Mouse (Mus musculus) large intestine, adult 2 months (tissue): ENCODE data around the gene 1810024B03Rik. TPM values are rescaled to one million over a fixed set of nuclear protein-coding genes. Genes with fewer than 3 reads are reported as not detected.
"Not testable (repeated sequence)": the region's sequence is repeated elsewhere in the genome, so short reads cannot be mapped to it uniquely, and the experiment has no call there.

Experiments
- DNase-seq: peaks from one replicate; pipeline ENCODE4 v3.0.0-alpha.2; 2012; ENCODE audit warnings: low read depth, low spot score
- WGBS: fragments of 180-500 bp; shearing (Covaris S2); methylation state at CpG from one replicate; pipeline ENCODE4 v1.1.7; 2018; 5-methylcytosine and 5-hydroxymethylcytosine counted together
- polyA plus RNA-seq: library from polyadenylated mRNA; depleted of rRNA; stranded (reverse); fragments of >200 nt; gene quantifications from 2 replicates; pipeline ENCODE4 v1.2.3, GENCODE M21; 2012; rRNA removed

1810024B03Rik gene
- polyA plus RNA-seq, result 1.2 TPM in 2 replicates

GRCm38 (mm10) chr2:127207547-127208451 lies at the start of gene 1810024B03Rik, which contains the start of gene Snrnp200:
Gene 1810024B03Rik, minus strand, starts transcription at chr2:127208280.
Gene Snrnp200, plus strand, starts transcription at chr2:127208386.
- DNase-seq, result peak; percentile 95
- 10% methylated on average over 36 of the region's 36 CpGs for WGBS

- no peak for DNase-seq
- WGBS, result 81% methylated on average over 6 of the region's 6 CpGs
Observed at GRCm38 (mm10) chr2:127255294-127255693, 47.2 kb upstream of the 1810024B03Rik start.

DNA sequence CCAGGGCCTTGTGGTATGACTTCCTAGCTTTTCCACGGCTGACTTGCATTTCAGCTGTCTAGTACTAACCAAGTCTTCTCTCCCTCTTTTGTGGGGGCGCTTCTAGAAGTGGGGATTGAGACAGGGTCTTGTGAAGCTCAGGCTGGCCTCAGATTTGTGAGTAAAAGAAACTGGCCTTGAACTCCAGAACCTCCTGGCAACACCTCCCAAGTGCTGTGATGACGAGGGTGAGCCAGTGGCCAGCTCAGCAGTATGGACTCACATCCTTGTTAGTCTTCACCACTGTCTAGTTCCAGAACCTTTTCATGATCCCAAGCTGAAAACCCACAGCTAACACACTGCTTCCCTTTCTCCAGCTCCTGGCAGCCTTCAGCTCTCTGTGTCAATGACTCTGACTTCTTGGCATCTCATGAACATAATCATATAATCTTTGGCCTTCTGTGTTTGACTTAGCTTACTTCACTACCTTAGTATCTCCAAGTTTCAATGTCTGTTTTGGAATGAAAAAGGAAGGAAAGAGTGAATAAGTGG lies 46.6 kb upstream of the 1810024B03Rik start:
- DNase-seq, result no peak
- WGBS, result 83% methylated on average over 3 of the region's 3 CpGs

- DNase-seq, result no peak
- 82% methylated on average over 5 of the region's 5 CpGs for WGBS
Observed at GRCm38 (mm10) chr2:127252787-127253186, 44.7 kb upstream of the 1810024B03Rik start.

- WGBS, result 33% methylated on average over 3 of the region's 3 CpGs
- no peak for DNase-seq
Observed at GRCm38 (mm10) chr2:127251880-127252527, 43.9 kb upstream of the 1810024B03Rik start.

DNA sequence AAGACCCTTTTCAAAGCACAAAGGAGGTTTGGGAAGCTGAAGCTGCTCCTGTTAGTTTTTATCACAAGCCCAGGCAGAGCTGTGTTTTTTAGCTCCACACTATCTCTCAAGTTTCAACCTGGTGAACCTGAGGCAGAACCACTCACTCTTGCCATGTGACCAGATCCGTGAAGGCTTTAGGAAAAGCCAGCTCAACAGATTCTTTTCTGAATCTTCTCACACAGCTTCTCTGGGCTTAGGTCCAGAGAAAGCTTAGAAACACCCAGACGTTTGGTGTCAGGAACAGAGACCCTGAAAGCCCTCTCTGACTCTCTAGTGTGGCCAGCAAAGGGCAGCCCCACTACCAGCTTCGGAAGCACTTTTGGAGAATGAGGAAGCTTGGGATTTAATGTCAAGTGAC lies 43.4 kb upstream of the 1810024B03Rik start:
- DNase-seq, result no peak
- WGBS, result 73% methylated on average over 3 of the region's 3 CpGs

DNA sequence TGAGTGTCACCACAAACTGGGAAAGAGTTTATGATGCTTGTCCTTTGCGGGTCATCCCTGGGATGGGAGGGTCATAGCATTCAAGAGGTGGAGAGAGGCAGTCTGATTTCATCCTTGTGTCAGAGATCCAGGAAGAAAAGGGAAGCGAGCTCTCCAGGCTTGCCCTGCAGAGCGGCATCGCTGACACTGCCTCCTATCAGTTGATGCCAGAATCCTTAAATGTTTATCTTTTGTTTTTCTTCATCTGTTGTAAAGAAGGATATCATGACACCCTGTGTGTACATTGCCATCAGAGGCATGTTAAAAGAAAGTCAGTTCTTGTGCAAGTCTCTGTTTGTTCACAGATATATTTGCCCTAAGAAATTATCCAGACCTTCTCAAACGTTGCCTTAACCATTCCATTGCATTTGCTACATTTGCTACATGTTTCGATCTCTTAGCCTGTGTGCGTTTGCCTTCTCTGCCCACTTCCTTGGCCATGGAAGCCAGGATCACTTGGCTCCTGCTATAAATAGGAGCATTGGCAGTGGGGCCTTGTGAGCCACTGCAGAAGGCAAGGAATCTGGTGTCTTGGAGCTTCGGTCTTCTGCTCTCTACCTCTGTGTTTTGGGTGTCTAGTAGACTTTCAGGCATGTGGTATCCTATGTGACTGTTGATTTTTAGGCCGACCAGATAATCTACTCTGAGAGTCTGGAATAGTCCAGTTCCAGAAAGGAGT lies 42.4 kb upstream of the 1810024B03Rik start:
- WGBS, result 83% methylated on average over 9 of the region's 9 CpGs
- DNase-seq, result no peak

DNA sequence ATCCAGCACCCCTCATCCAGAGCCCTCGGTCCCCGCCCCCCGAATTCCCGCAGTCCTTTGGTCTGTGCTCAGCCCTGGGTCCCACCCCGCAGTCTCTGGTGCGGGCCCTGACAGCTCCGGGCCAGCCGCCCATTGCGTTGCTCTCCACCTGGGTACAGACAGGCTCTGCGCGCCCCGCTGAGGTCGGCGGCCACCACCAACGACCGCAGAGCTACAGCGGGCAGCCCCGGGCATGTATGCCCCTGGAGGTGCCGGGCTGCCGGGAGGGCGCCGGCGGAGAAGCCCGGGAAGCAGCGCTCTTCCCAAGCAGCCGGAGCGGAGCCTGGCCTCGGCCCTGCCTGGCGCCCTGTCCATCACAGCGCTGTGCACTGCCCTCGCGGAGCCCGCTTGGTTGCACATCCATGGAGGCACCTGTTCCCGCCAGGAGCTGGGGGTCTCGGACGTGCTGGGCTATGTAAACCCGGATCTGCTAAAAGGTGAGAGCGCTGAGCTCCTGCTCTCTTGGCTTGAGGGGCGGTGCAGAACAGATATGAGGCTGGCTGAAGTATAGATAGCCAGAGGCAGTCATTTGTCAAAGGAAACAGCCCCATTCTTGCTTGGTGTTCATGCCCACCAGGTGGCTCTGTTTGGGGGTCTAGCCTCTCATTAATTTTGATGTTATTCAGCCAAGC lies 40.4 kb upstream of the 1810024B03Rik start:
- WGBS, result under 1% methylated on average over 38 of the region's 39 CpGs
- no peak for DNase-seq

DNA sequence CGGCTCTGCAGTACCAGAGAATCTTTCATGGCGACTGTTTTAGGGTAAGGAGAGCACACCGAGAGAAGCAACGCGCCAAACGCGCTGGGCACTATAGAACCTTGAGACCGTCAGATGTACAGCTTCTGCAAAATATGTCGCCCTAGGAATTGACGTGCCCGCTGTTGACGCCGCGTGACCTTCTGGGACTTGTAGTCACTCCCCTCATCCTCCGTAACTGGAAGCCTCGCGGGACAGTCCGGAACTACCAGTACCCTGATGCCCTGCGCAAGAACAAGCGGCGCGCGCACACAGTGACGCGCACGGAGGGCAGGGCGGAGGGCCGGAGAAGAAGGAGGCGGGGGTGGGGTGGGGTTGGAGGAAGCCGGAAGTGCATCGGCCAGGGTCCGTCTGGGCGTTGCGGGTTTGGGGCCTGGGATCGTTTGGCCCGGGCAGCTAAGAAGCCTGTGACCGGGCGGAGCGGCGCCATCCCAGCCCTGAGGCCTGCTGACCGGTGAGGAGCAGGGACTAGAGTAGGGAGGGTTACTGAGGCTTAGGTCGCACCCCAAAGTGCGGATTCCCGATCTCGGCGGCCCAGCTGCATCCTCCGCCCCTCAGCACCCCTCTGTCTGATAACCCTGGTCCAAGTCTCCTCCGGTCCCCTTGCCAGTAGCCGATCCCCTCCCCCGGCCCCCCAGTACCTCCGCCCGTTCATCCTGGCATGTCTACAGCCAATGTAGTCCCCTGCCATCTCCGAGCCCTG lies 39.7 kb upstream of the 1810024B03Rik start, which contains the start of the genes Ciao1 and Tmem127:
TSS of gene Ciao1 (minus strand) at position 225 of the 742 bp plus-strand sequence.
TSS of gene Tmem127 (plus strand) at position 317 of the 742 bp plus-strand sequence.
- under 1% methylated on average over 53 of the region's 53 CpGs for WGBS
- DNase-seq, result peak; percentile 95

GRCm38 (mm10) chr2:127240065-127240464 lies 32.0 kb upstream of the 1810024B03Rik start:
- DNase-seq, result no peak
- WGBS, result 96% methylated on average over 2 of the region's 2 CpGs

GRCm38 (mm10) chr2:127237897-127238610 lies 30.0 kb upstream of the 1810024B03Rik start:
- 91% methylated on average over 11 of the region's 11 CpGs for WGBS
- DNase-seq, result no peak

GRCm38 (mm10) chr2:127225261-127225660 lies 17.2 kb upstream of the 1810024B03Rik start:
- WGBS, result 96% methylated on average over 3 of the region's 3 CpGs
- no peak for DNase-seq

DNA sequence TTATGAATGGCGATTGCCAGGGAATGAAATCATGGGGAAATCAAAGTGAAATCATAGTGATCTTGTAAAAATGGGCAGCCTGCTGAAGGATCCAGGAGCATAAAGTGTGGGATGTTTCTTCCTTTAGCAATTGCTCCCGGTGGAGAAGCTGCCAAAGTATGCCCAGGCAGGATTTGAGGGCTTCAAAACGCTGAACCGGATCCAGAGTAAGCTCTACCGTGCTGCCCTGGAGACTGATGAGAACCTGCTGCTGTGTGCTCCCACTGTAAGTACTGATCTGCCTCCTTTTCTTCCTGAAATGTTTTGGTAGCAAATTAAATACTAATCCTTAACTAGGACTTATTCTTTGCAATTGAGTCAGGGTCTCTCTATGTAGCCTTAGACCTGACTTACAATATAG lies 9.7 kb upstream of the 1810024B03Rik start:
- WGBS, result 89% methylated on average over 5 of the region's 5 CpGs
- DNase-seq, result no peak

DNA sequence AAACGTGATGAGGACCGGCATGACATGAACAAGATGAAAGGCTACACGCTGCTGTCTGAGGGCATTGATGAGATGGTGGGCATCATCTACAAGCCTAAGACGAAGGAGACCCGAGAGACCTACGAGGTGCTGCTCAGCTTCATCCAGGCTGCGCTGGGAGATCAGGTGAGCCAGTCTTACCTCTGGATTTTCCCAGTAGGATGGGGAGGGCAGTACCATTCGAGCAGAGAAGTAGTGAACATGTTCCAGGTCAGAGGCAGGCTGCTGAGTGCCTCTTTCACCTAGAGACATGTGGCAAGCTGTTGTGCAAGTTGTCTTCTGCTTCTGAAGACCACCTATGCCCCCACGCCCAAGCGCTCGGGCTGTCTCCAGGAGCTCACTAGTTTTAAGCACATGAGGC lies 2.6 kb upstream of the 1810024B03Rik start:
- no peak for DNase-seq
- 92% methylated on average over 11 of the region's 11 CpGs for WGBS

DNA sequence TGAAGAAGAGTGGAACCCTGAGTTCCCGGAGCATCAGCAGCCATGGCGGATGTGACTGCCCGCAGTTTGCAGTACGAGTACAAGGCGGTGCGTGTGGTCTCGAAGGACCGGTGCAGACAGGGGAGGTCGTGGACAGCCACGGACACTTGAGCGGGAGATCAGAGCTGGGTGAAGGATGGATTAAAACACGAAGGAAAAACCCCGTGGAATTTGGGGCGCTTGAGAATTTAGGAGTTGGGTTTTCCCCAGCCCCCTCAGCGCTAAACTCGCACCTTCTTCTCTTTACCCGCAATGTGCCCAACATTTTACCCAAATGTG lies 331 bp upstream of the 1810024B03Rik start:
- DNase-seq, result no peak
- WGBS, result 1% methylated on average over 17 of the region's 17 CpGs

DNA sequence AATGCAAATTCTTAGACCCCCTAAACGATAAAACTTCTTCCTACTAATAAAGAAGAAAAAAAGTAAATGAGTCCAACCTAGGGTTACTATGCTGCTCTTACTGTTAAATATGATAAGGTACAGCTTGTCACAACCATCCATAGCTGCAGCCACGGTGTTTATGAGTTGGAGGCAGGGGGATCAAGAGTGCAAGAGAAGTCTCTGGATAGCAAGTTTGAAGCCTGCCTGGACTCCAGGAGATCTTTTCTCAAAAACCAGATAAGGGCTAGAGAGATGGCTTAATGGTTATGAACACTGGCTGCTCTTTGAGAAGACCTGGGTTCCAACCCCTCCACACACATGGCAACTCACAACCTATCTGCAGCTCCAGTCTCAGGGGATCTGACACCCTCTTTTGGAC lies 1.2 kb downstream of the 1810024B03Rik start:
- 87% methylated on average over 2 of the region's 2 CpGs for WGBS
- DNase-seq, result no peak

DNA sequence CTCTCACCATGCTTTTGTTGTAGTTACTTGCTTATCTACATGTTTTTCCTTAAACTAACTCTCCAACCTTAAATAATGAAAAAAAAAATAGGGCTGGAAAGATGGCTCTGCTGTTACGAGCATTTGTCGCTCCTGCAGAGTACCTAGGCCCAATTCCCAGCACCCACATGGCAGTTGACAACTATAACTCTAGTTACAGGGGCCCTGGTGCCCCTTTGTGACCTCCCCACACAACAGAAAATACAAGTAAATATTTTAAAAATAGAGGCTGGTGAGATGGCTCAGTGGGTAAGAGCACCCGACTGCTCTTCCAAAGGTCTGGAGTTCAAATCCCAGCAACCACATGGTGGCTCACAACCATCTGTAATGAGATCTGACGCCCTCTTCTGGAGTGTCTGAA lies 2.1 kb downstream of the 1810024B03Rik start:
- 82% methylated on average over 4 of the region's 4 CpGs for WGBS
- not testable (repeated sequence) for DNase-seq

- 28% methylated on average over 3 of the region's 3 CpGs for WGBS
- DNase-seq, result no peak
Observed at GRCm38 (mm10) chr2:127204932-127205331, 3.1 kb downstream of the 1810024B03Rik start.
